Mouse (Mus musculus) layer of hippocampus, adult 9-11 months (tissue): ENCODE measurements around the gene Podn.

Experiments
- DNase-seq: peaks from one replicate; pipeline ENCODE4 v3.0.0; 2022

The Podn gene

DNA sequence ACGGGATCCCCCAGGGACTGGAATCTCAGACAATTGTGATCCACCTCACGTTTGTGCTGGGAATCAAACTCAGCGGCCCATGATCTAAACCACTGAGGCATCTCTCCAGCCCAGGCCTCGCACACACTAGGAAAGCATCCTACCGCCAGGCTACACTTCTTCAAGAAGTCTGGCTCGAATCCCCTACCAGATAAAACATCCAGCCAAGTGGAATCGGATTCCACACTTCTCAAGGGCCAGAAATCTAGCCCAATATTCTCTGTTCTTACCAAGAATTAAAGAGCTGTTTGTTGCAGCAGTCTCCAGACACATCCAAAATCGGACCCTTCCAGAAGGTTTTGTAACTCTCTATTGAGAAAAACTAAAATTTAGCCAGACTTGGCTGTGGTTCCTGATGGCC, 59.2 kb downstream of the Podn start:
- no peak for DNase-seq

DNA sequence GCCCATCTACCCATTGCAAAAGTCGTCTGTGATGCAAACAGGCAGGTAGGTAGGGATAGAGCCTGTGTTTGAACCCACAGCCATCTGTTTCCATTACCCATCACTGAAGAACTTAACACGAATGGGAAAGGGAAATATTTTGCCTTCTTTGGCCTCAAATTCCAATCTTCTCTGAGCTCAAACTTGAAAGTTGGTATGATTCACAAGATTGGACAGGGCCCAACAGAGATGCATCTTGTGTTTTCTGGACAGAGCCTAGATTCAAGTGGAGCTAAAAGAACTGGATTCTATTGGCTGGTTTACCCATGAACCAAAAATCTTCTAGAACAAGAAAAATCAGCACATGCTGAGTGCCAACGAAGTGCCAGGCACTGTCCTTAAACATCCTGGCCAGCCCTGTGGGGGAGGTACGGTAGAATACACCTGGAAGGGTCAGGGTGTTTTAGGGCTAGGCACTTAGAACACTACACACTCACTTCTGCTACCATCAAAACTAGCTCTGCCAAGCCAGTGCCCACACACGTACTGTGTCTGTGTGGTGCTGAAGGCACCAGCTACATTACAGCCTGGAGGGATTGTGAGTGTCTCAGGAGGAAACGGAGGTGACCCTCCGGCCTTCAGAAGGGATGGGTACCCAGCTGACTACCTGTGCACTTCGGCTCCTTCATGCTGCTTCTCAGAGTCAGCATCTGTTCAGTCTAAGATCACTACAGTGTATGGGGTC, 63.0 kb downstream of the Podn start:
- no peak for DNase-seq

DNA sequence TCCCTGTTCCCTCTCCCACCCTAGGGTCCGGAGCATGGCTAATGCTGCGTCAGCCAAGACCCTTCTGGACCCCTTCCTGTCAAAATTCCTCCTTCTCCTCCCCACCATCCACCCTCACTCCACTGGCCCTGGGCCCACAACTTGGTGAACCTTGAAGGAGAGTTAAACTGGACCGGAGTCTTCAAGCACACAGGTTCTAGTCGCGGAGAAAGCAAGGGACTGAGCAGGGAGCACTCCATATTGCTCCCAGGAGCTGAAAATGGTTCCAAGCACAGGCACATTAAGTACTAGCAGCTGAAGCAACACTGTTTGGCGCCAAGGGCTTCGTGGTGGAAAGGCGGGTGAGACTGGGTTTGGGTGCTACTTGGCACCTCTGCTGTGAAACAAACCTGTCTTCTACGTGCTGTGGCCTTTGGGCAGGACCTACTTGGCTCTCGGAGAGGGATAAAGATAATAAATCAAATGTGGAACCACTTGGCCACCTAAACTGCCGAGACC, 63.8 kb downstream of the Podn start:
- DNase-seq: no peak

DNA sequence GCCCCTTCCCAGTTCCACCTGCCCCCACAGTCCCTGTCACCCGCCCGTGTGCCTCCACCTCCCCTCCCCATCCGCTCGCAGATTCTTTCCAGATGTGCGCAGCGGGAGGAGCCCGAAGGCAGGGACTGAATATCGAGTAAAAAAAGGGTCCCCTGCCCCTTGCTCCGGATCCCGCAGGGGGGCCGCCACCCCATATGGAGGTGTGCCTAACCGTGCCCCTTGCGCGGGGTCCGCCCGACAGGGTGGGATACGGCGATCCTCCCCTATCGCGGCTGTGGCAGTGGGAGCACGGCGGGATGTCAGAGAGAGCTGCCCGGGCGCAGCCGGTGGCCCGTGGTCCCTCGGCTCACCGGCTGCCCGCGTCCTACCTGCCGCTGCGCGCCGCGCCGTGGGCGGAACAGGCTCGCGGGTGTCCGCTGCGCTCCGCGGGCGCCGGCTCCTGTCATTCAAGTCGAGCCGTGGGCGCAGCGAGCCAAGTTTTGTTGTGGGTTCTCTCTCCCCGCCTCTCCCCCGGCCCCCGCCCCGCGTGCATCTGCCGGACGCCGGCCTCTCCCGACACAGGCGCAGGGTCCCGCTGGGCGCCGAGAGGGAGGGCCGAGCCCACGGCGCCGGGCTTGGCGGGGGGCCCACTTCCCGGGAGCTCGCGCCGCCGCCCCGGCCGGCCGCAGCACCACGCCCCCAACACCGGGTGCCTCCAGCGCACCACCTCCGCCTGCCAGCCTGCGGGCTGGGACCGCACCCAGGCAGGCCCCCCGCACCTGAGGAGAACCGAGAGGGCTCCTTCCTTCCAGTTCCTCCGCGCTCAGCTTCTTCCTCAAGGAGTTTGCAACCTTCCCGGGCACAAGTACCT, 64.5 kb downstream of the Podn start:
- DNase-seq: peak; percentile 42

DNA sequence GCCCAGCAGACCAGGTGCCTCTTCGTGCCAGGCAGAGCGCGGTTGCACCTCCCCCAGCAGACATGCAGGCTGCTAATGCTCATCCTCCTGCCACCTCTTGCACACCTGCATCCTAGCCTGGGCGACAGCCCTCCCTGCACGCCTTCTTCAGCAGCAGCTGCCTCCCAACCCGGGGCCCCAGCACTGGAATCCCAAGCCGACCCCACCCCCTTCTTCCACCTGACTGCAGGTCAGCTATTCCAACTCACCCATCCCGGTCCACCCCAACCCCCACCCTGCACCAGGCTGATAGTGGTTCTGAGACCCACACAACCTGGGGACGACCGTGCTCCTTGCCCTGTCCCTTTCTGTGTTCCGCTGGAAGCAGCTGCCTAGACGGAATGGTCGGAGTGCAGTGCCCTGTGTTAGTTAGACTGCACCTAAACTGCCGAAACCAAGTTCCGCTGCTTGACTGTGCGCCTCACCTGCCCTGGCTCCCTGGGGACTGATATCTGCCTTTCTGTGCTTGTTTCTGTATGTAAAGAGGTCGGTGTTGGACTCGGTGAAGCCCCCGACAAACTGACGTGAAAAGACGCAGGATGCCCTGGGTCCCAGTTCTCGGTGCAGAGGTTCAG, 65.2 kb downstream of the Podn start:
- DNase-seq: no peak

DNA sequence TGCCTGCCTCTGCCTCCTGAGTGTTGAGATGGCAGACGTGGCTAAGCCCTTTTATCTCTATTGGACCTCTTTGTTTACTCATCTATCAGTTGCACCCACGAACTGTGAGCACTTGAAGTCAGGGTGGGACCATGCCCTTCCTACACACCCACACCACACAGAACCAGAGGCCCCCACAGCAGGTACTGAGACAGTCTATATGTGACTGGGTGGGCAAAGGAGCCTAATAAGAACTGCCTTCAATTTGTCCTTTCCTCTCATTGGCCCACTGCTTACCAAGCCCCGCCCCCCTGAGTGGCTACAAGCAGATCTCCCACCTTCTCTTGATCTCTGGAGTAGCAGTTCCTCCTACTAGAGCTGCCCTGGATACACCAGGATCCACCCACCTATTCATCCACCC, 70.1 kb downstream of the Podn start:
- no peak for DNase-seq

DNA sequence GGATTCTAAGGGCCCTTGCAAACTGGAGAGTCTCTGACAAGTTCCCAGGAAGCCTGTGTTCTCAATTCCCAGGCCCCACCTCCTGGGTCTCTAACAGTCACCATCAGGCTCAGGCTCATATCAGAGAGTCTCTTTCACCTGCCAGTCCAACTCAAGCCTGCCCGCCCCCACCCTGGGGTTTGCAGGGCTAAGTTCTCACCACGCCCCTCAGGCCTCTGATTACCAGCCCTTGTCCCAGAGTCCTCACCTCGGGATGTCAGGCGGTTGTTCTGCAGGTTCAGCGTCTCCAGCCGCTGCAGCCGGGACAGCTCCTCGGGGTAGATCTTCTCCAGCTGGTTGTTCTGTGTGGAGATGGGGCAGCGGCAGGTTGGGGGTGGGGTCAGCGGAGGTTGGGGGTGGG, 71.0 kb downstream of the Podn start:
- DNase-seq: no peak

DNA sequence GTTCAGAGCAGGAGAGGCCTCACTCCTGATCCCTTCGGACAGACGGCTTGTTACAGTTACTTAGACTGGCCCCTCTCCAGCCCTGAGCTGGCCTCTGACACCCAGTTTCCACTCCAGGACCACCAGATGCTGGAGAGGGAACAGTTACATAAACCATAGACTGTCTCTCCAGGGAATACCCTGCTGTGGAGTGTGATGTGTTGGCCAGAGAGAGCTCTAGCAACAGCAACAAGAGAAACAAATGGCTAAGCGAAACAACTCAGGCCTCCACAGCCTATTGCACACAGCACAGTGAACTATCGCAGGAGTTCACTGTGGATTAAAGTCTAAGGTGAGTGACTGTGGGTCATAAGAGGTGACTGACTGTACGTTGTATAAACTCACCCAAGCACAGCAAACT, 71.6 kb downstream of the Podn start:
- no peak for DNase-seq

DNA sequence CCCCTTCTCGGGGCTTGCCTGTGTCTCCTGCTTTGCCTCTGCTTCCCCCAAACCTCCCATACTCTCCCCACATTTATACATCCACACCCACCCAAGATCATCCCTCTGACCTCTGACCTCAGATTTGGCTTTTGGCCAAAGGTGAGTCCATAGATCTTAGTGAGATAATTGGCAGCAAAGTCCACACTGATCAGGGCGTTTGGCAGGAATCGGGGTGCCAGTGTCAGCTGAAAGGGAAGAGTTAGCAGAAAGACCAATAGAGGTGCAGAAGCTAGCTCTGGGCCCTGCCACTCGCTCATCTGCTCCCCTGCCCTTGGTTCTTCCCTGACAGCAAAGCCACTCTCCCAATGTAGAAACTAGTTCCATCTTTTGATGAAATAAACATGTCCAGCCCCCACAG, 73.1 kb downstream of the Podn start:
- DNase-seq: no peak

DNA sequence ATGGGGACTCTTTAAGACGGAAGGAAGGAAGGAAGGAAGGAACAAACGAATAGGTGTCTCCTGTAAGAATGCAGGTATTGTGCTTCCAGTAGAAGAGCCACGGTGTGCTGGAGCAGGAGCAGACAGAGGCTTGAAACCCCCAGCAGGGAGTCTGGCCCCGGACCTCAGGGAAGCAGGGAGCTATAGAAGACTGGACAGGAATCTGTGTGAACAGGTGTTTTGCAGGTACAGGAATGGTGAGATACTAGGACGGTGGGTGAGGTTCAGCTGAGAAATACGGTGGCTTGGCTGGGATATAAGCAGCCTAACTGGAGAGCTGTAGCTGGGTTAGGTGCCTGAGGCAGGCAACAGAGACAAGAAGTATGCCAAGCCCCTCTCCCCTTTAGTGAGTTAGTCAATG, 76.1 kb downstream of the Podn start:
- DNase-seq: no peak

DNA sequence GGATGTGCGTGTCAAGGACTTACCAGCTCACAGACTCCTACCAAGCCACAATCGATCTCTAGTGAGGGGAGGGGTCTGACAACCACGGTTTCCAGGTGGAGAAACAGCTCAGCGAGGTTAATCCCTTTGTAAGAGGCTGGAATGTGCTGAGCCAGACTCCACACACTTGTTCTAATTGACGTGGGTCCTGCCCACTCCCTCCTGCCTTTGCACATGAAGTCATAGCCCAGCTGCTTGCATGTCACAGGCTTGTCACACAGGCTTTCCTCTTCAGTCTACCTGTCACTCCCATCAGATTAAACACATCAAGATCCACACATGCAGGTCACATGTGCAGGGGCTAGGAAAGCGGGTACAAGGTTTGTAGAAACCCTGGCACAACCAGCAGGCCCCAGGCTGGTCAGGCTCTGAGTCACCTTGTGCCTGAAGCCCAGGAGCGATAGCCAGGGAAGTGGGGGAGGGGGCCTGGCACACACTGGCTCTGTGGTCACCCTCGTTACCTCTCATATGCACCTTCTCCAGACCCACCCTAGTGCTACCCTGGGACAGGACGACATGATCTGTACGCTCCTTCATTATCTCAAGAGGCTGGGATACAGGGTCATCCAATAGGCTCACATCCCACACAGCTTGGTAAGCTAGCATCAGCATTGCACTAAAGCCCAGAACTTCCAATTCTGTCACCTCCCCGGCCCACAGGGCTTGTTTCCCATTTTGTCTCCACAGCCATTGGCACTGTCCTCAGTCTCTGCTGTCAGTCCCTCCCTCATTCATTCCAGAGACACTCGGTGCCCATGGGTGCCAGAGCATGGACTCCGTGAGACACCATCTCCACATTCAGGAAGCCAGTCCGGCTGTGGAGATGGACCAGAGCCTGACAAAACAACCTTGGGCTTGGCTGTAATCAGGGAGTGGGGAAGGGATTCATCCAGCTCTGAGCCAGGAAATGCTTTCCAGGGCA, 77.0 kb downstream of the Podn start:
- peak; percentile 51 for DNase-seq

DNA sequence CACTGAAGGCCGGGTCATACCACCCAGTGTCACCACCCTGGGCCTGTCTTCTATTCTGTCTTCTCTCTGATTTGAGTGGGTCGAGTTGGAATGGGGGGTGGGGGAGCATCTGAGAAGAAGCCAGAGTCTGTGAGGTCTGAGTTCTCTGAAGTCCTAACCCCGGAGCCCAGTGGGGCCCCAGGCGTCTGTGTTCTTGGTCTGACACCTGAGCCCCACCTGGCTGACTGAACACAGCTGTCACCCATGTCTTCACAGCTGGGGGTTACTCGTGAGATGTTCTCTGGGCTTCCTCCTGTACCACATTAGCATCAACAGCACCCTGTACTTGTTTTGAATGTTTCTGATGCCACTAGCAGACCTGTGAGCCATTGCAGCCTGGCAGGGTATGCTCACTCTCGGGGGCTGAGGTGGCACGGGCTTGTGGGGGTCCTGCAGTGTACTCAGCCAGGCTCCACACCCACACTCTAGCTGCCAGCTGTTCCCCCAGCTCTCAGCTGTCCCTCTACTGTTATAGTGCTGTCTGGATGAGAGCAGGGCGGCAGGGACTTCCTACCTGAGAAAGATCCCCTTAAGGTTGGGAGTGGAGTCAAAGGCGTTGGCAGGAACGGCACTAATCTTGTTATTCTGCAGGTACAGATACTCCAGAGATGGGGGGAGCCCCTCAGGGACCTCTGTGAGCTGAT, 77.9 kb downstream of the Podn start:
- DNase-seq: no peak

DNA sequence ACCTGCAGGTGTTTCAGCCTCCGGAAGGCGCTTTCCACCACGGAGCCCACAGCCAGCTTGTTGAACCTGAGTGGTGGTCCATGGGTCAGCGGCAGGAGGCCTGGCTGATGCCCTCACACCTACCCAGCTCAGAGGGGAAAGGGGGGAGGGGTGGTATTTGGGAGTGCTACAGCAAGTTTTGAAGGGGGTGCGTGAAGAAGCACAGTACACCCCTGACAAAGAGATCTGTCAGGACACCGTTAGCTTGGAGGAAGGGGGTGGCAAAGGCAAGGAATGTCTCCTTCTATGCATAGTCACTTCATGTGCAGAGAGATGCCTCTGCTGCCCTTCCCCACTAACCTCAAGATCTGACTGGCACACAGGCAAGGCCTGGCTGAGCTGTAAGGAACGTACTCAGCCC, 78.4 kb downstream of the Podn start:
- no peak for DNase-seq

DNA sequence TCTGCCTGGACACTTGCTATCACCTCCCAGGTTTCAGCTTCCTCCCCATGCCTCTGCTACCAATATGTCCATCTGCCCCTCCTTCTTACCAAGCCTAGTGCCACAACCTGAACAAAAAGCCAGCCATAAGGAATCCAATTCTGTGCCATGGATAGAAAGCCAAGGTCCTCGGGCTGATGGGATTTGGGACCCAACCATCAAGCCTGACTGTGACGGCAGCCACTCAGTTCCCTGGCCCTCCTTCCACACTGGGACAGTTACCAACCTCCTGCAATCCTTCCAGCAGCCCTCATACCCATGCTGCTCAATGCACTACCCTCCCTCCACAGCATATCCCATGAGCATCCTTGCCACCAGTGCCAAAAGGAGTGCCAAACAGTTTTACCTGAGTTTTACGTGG, 79.9 kb downstream of the Podn start:
- DNase-seq: no peak

DNA sequence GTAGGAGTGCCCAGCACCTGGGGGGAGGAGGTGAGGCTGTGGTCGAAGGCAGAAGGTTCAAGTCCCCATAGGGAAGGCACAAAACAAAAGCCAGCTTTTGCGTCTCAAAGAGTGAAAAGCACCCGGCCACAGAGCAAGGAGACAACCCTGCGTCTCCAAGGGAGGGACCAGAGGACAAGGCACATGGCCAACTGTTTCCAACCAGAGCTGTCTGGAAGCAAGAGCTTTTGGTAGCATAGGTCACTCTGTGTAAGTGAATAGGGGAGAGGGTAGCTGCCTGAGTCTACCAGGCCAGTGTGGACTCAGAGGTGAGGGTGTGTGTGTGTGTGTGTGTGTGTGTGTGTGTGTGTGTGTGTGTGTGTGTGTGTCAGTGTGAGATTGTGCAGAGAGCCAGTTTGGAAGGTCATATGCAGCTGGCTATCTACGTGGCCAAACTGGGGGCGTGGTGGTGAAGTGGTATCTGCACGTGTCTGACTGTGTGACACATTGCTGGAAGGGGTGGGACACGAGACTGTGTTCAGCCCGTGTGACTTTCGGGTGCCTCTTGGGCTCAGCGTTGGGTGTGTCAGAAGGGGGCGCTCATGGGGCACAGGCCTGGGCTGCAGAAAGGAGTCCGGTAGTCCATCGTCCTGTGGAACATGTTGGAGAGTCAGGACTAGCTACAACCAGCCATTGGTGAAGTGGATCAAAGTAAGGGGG, 81.0 kb downstream of the Podn start:
- DNase-seq: no peak

DNA sequence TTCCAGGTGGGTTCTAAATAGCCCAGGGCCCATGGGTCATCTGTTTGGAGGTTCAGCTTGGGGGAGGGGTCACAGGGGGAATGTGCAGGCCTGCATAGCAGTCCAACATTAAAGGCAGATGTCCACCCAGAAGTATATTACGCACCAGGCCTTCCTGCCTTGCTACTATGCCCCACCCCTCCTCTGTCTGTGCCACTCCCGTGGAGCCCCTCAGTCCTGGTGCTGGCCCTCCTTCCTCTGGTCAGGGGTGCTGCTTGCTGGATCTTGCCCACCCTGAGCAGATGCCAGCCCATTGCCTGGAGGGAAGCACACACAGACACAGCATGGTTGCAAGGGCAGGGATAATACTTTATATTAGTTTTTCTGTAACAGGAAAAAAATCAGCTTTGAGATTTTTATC, 81.8 kb downstream of the Podn start:
- no peak for DNase-seq

DNA sequence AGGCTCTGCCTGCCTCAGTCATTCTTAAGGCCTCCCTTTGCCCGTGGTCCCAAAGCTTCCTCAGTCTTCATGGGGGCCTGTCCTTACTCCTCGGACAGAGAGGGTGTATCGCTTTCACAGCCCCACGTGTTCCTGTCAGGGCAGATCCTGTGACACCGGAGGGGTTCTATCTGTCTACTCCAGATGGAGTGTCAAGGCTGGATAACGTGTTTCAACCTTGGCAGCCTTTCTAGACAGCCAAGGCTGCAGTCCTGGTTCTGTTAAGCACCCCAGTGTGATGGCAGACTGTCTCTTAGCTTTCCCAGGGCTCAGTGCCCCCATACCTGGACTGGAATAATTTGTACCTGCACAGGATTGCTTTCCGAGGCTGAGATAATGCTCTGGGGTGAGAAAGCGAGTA, 87.7 kb downstream of the Podn start:
- DNase-seq: no peak

DNA sequence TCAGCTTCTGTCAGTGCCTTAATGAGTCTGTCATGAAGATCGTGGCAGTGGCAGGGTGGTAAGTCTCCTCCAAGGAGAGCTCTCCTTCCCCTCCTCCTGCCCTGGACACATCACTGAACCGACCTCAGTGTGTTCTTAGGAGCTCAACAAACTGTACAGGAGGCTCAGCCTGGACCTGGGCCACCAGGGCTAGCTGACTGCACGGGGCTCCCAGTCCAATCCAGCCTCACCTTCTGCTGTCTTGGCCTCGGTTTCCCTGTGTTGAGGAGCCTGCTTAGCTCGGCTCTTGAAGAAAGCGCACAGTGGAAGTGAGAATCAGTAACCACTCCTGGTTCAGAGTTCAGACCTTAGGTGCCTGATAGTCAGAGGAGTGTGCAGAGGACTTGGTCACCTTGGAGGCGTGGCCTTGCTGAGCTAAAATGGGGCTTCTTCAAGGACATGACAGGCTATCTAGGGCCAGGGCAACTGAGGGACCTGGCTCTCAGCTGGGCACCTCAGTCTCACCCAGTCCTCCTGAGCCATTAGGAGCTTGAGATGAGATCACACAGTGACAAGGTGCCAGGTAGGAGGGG, 88.6 kb downstream of the Podn start:
- DNase-seq: no peak

DNA sequence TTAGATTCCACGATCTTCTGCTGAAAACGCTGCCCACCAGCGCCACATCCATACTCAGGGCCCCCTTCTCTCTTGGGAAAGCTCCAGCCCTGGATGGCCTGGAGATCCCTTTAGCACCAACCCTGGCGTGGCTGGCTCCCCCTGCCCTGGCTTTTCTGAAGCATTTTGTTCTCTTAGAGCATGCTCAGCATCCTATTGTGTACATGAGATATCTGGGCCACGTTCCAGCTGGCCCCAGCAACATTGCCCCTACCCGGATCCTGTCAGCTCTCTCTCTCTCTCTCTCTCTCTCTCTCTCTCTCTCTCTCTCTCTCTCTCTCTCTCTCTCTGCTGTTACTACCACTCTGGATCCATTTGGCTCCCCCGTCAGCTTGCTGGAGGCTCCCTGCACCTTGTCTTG, 90.9 kb downstream of the Podn start:
- no peak for DNase-seq

DNA sequence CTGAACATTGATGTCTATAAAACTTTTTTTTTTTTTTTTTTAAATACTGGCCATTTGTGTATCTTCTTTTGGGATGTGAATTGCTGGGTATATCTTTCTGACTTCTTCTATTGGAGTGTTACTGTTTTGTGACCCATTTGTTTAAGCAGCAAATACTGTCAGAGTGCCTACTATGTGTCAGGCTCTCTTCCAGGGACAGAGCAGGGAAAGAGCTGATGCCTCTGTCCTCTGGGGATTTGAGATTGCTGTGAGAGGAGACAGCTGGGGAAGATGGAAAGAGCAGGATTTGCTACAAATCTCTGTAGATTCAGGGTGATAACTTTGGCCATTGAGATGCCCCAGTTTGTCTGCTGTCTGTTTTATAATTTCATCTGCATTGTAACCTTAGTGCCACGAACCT, 96.9 kb downstream of the Podn start:
- no peak for DNase-seq
